Mouse (Mus musculus) heart, postnatal 14 days (tissue): Measurements from ENCODE around the gene Top2a. TPM values are rescaled to one million over a fixed set of nuclear protein-coding genes. Genes with fewer than 3 reads are reported as not detected.
A peak's percentile ranks its signal among the peaks of the same experiment; 100 is the strongest.
"Not testable (repeated sequence)": the region's sequence is repeated elsewhere in the genome, so short reads cannot be mapped to it uniquely, and the experiment has no call there.

Experiments used
- DNase-seq, 2 experiments: peaks; one replicate each; pipeline ENCODE4 v3.0.0; 2021 to 2022
- intact Hi-C: fragments of 180-260 bp; cut with DNase I; formaldehyde crosslinking; loops from one replicate; pipeline ENCODE4 v1.15.1; 2025
- total RNA-seq, 2 experiments: library from RNA; stranded (reverse); gene quantifications; 2 replicates each; pipeline ENCODE4 v1.2.3; 2021

Top2a gene
- total RNA-seq, 2 experiments from 2014 or later = 16.0 to 34.1 TPM

GRCm38 (mm10) chr11:98990866-98991265 lies 33.1 kb downstream of the Top2a start:
- intact Hi-C loops = no loop called here
- no peak for DNase-seq

GRCm38 (mm10) chr11:98988260-98988659 lies 35.7 kb downstream of the Top2a start:
- intact Hi-C loops, DNase-seq: not testable (repeated sequence)

- peak; percentile 54 to 77 for DNase-seq
- intact Hi-C loops = no loop called here
Observed at GRCm38 (mm10) chr11:98985542-98985941, 38.4 kb downstream of the Top2a start.

GRCm38 (mm10) chr11:98983551-98983950 lies 40.4 kb downstream of the Top2a start:
- DNase-seq = no peak
- intact Hi-C loops = loop anchor here (5.0 kb wide), 1 partner anchor 144 kb away; no protein-coding TSS in a partner anchor

- intact Hi-C loops = loop anchor here (5.0 kb wide), 1 partner anchor 145 kb away; no protein-coding TSS in a partner anchor
- DNase-seq = no peak
Observed at GRCm38 (mm10) chr11:98982773-98983133, 41.2 kb downstream of the Top2a start, which contains the start of gene Gjd3. TSS of gene Gjd3 (minus strand) at chr11:98983016.

- intact Hi-C loops = loop anchor here (5.0 kb wide), 1 partner anchor 145 kb away; no protein-coding TSS in a partner anchor
- peak; percentile 66 to 81 for DNase-seq
Observed at GRCm38 (mm10) chr11:98981997-98982772, 41.8 kb downstream of the Top2a start.

- intact Hi-C loops = loop anchor here (5.0 kb wide), 1 partner anchor 146 kb away; no protein-coding TSS in a partner anchor
Observed at GRCm38 (mm10) chr11:98981289-98981996, 42.5 kb downstream of the Top2a start.

DNA sequence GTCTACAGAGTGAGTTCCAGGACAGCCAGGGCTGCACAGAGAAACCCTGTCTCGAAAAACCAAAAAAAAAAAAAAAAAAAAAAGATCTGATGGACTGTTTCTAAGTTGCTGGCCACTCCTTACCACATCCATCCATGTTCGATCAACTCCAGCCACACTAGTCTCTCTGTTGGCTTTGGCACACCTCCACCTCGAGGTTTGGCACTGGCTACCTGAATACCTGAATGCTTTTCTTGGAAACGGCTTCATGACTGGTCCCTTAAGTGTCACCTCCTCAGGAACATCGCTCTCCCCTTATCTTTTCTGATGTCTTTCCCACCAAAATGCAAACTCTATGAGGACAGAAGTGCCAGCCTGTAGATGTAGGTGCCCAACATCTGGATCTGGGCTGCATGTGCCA lies 44.6 kb downstream of the Top2a start:
- no peak for DNase-seq
- intact Hi-C loops = no loop called here

More at GRCm38 (mm10) chr11:98981289-98981996, 42.5 kb downstream of the Top2a start:
- no peak for DNase-seq

DNA sequence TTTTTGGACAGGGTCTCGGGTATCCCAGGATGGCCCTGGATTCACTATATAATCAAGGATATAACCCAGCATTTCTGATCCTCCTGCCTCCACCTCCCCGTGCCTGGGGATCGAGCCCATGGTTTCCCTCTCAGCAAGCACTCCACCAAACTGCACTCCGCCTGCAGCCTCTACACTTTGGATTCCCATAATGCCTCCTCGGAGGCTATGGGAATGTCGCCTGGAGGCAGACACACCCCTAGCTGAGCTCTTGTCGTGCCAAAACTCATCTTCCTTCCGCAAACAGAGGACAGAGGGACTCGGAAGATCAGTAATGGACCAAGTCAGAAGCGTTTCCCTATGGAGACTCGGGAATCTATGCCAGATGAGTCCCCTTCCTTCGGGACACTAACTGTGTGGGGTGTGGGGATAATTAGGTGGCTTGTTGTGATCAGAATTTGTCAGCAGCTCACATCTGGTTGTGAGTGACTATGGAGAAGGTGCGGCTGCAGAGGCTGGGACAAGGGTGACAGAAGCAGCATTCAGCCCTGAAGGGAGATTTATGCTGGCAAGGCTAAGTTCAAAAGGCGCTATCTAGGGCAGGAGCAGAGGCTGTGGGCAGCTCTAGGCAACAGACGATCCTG lies 45.4 kb downstream of the Top2a start:
- no peak for DNase-seq
- intact Hi-C loops = no loop called here

GRCm38 (mm10) chr11:98974871-98975719 lies 48.9 kb downstream of the Top2a start:
- intact Hi-C loops = loop anchor here (2.0 kb wide), 1 partner anchor 176 kb away; no protein-coding TSS in a partner anchor
- peak; percentile 76 to 87 for DNase-seq

DNA sequence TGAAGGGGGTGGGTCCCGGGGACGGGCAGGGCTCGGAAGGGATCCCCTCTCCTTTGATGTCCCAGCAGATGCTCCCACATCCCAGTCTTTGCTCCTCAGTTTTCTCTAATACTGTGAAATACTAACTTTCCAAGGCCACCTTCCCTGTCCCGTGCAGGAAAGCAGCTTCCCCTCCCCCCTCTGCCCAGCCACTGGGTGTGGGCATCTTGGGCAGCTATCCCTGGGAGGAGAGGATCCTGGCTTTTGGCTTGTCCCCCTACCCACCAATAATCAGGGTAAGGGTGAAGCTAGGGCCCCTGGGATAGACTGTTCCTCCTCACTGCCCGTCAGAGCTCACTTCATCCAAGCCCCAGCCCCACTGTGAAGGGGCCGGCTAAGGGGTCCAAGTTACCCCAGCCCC lies 49.8 kb downstream of the Top2a start:
- intact Hi-C loops = loop anchor here (2.0 kb wide), 1 partner anchor 177 kb away; no protein-coding TSS in a partner anchor
- DNase-seq = no peak

- intact Hi-C loops = no loop called here
- peak in 1 of 2 experiments; percentile 54 for DNase-seq
Observed at GRCm38 (mm10) chr11:98973584-98973983, 50.4 kb downstream of the Top2a start.

DNA sequence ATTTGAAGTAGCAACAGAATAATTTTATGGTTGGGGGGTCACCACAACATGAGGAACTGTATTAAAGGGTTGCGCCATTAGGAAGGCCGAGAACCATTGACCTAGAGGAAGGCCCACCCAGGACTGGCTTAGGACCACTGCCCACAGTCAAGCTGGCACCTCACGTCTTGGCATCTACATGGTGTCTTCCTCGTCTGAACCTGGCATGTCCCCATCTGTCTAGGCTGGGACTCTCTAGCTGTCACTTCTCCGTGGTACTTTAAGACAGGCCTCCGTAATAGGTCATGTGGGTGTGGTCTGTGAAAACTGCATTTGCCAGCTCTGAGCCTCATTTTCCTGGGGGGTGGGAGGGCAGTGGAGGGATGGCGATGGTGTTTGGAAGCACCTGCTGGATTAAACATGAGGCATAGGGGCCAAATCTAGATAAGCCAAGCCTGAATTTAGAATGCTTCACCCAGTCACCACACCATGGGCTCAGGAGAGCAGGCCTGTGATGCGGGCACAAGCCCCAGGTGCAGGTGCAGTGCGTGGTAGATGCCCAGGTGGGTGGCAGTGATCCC lies 51.1 kb downstream of the Top2a start:
- intact Hi-C loops = loop anchor here (1.0 kb wide), 1 partner anchor 51 kb away; no protein-coding TSS in a partner anchor
- no peak for DNase-seq

GRCm38 (mm10) chr11:98972215-98972614 lies 51.8 kb downstream of the Top2a start:
- intact Hi-C loops = loop anchor here (1.0 kb wide), 1 partner anchor 50 kb away; no protein-coding TSS in a partner anchor
- DNase-seq = peak; percentile 88 to 92

DNA sequence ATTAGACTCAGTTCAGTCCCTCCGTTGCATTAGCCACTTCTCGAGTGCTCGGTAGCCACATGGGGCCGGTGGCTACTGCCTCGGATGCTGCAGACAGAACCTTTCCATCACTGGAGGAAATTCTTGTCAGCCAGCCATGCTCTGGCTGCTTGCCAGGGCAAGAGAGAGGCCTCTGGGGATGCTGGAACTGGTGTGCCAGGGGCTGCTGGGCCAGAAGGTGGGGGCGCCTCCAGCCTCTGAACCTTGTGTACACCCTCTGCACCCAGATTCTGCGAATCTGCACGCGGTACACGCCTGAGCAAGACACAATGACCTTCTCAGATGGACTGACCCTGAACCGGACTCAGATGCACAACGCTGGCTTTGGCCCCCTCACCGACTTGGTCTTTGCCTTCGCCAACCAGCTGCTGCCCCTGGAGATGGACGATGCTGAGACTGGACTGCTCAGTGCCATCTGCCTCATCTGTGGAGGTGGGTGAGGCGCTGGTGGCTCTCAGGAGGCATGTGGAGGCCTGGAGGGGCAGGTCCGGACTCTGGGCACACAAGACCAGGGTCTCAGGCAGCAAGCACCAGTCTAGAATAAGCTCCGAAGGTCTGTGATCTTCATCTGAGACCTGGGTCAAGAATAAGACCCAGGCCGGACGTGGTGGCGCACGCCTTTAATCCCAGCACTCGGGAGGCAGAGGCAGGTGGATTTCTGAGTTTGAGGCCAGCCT lies 52.5 kb downstream of the Top2a start:
- intact Hi-C loops = loop anchor here (1.0 to 2.0 kb wide), 2 partner anchors 37 to 49 kb away; no protein-coding TSS in a partner anchor
- peak; percentile 69 to 82 for DNase-seq

DNA sequence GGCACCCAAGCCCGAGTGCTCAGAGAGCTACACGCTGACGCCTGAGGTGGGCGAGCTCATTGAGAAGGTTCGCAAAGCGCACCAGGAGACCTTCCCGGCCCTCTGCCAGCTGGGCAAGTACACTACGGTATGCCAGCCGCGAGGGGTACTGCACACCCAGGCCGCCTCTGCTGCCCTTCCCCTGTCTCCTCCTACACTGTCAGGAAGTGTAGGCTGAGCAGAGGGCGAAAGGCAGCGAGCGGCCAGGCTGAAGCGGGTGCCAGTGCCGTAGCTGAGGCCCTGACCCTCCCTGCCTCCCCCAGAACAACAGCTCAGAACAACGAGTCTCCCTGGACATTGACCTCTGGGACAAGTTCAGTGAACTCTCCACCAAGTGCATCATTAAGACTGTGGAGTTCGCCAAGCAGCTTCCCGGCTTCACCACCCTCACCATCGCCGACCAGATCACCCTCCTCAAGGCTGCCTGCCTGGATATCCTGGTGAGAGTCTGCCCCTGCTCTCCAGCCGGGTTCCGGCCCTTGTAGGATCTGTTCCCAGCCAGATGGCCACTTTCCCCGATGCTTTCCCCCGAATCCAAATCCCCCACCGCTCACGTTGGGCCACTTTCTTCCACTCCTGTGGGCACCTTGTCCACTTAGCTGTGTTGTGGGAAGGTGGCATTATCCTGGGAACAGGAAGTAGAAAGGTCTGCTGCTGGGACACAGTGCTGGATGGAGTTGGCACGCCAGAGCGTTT lies 53.6 kb downstream of the Top2a start:
- no peak for DNase-seq
- intact Hi-C loops = loop anchor here (2.0 kb wide), 1 partner anchor 36 kb away; no protein-coding TSS in a partner anchor

DNA sequence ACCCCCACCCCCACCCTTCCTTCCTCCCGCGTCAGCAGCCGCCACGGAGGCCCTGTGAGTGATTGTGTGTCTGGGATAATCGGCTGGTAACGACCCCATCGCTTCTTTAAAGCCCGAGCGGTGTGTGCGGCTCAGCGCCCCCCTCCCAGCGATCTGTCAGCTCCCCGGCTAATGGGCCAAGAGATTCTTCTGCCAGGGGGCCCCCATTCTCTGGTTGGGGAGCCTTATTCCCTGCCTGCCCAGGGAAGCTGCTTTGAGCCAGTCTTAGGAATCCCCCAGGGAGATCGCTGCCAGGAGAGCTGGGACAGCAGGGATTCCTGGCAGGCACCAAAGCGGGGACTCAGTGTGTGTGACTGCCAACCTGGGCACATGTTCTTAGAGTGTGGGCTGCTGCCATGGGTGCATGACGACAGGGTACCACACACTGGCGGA lies 54.5 kb downstream of the Top2a start:
- DNase-seq = no peak

More for the DNA sequence above, 54.5 kb downstream of the Top2a start:
- intact Hi-C loops = loop anchor here (5.0 kb wide), 1 partner anchor 107 kb away; the partner anchor contains the start of gene Wipf2
